Mouse (Mus musculus) E14TG2a.4 (cell line): ENCODE measurements at regions not wholly inside any gene's neighbourhood (a gene's known extent, or its start where the extent isn't known, plus 50 kb on each side); places are given as distances from the start of the nearest gene placed in this dataset.

ENCODE experiments used
- CTCF ChIP-seq: conservative IDR thresholded peaks from 2 replicates; pipeline ENCODE4 v1.5.1; 2014; ENCODE audit warnings: low read length
- NANOG ChIP-seq: IDR thresholded peaks from 2 replicates; pipeline ENCODE4 v1.6.1; 2014; ENCODE audit warnings: borderline replicate concordance, low read length, mixed read lengths

DNA sequence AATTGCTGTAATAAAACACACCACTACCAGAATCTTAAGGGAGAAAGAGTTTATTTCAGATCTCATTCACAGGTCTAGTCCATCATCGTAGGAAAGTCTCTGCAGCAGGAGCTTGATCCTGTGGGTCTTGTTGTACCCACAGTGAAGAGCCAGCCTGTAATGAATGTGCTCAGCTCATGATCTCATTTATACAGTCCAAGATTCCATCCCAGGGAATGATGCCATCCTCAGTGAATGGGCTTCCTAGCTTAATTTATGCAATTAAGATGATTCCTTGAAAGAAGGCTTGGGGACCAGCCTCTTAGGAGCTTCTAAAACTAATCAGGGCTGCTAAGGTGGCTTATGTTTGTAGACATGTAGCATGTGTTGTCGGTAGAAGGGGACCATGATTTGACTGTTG lies 89.3 kb upstream of the Prmt6 start:
- TF ChIP-seq CTCF (no peak), NANOG (no peak)
